Mouse (Mus musculus) kidney, embryonic 14.5 days (tissue): ENCODE results near the gene Emx2. TPM values are rescaled to one million over a fixed set of nuclear protein-coding genes. Genes with fewer than 3 reads are reported as not detected.
A peak's percentile ranks its signal among the peaks of the same experiment; 100 is the strongest.

Experiments used
- ATAC-seq: fragments of 200-750 bp; cut with Nextera tagmentation; 2 replicates; pipeline ENCODE4 v1.8.0; 2017; ENCODE audit warnings: moderate number of reproducible peaks, mild to moderate bottlenecking, moderate TSS enrichment, moderate library complexity; ENCODE audit not compliant: low FRiP score, low TSS enrichment
- H3K27ac ChIP-seq: fragments of 300-500 bp; sonication (generic); 2 replicates; pipeline ENCODE4 v1.5.1; 2014; ENCODE audit warnings: low read depth, mild to moderate bottlenecking, low read length, moderate library complexity, mixed read lengths
- H3K27me3 ChIP-seq: fragments of 300-500 bp; sonication (generic); 2 replicates; pipeline ENCODE4 v1.6.1; 2014; ENCODE audit warnings: mild to moderate bottlenecking, low read length; ENCODE audit not compliant: control insufficient read depth, insufficient read depth
- H3K36me3 ChIP-seq: fragments of 300-500 bp; sonication (generic); 2 replicates; pipeline ENCODE4 v1.6.1; 2014; ENCODE audit warnings: low read length, mixed read lengths; ENCODE audit not compliant: control insufficient read depth, insufficient read depth
- H3K4me1 ChIP-seq: fragments of 300-500 bp; sonication (generic); 2 replicates; pipeline ENCODE4 v1.6.1; 2014; ENCODE audit warnings: low read length, mixed read lengths; ENCODE audit not compliant: control insufficient read depth, insufficient read depth
- H3K4me2 ChIP-seq: fragments of 300-500 bp; sonication (generic); replicated peaks from 2 replicates; pipeline ENCODE4 v1.6.1; 2014; ENCODE audit warnings: low read depth, mild to moderate bottlenecking, low read length
- H3K4me3 ChIP-seq: fragments of 300-500 bp; sonication (generic); 2 replicates; pipeline ENCODE4 v1.5.1; 2014; ENCODE audit warnings: mild to moderate bottlenecking, low read length
- H3K9ac ChIP-seq: fragments of 300-500 bp; sonication (generic); 2 replicates; pipeline ENCODE4 v1.6.1; 2014; ENCODE audit warnings: low read depth, mild to moderate bottlenecking, low read length, moderate library complexity
- H3K9me3 ChIP-seq: fragments of 300-500 bp; sonication (generic); 2 replicates; pipeline ENCODE4 v1.6.1; 2016; ENCODE audit warnings: low read length; ENCODE audit not compliant: control insufficient read depth
- WGBS: fragments of 180-500 bp; shearing (Covaris S2); extraction: QIAGEN DNeasy Blood & Tissue Kit; methylation state at CpG from one replicate; pipeline ENCODE4 v1.1.7; 2014; 5-methylcytosine and 5-hydroxymethylcytosine counted together
- polyA plus RNA-seq: library from polyadenylated mRNA; unstranded; fragments of >200 nt; fragmentation: Nextera tagmentation; extraction: Ambion mirVana; gene quantifications from 2 replicates; pipeline ENCODE4 v1.2.1, GENCODE M21; 2014

Gene Emx2
- polyA plus RNA-seq = 40.5 and 43.6 TPM in 2 replicates

GRCm38 (mm10) chr19:59457951-59458742 is at the start of gene Emx2:
TSS of gene Emx2 (plus strand) at chr19:59458372.
- under 1% methylated on average over 55 of the region's 58 CpGs for WGBS
- Histone ChIP-seq H3K4me2 (peak within 1 kb of the TSS; percentile 50), H3K9me3 (no peaks in the 10 kb centered on the region), H3K36me3 (no peaks in the 10 kb centered on the region), H3K27ac (peak within 1 kb of the TSS; percentile 98), H3K9ac (peak within 1 kb of the TSS; percentile 67), H3K27me3 (peaks cover 77% of the 10 kb centered on the region), H3K4me1 (0 out of 2 replicates have a peak, but pooled peaks cover 4% of the 10 kb centered on the region), H3K4me3 (peak within 1 kb of the TSS; percentile 46)
- ATAC-seq = peak; percentile 75

- ATAC-seq = no peak
- Histone ChIP-seq H3K4me1 (peaks cover 4% of the 10 kb centered on the region; the same call in 1 of the 2 replicates), H3K9me3 (no peaks in the 10 kb centered on the region), H3K4me2 (no peak overlapping the region), H3K27me3 (no peaks in the 10 kb centered on the region), H3K36me3 (no peaks in the 10 kb centered on the region), H3K27ac (no peak overlapping the region), H3K4me3 (no peak overlapping the region), H3K9ac (no peak overlapping the region)
- whole genome bisulfite sequencing = 60% methylated on average over 5 of the region's 5 CpGs
Measured at GRCm38 (mm10) chr19:59414128-59414527, 44.0 kb upstream of the Emx2 start.

- H3K4me3 ChIP-seq = no peak overlapping the region
- WGBS = 2% methylated on average over 15 of the region's 15 CpGs
- 0 out of 2 replicates have a peak overlapping the region, but pooled peaks have one; percentile 4 for H3K4me2 ChIP-seq
- H3K36me3 ChIP-seq = no peaks in the 10 kb centered on the region
- no peak overlapping the region for H3K9ac ChIP-seq
- ATAC-seq = no peak; the same call in 1 of the 2 replicates
- no peaks in the 10 kb centered on the region for H3K27me3 ChIP-seq
- no peaks in the 10 kb centered on the region for H3K9me3 ChIP-seq
- peaks cover 4% of the 10 kb centered on the region; the same call in 1 of the 2 replicates for H3K4me1 ChIP-seq
- no peak overlapping the region for H3K27ac ChIP-seq
Measured at GRCm38 (mm10) chr19:59418024-59418423, 40.1 kb upstream of the Emx2 start.

- 65% methylated on average over 6 of the region's 6 CpGs for WGBS
- H3K27me3 ChIP-seq = no peaks in the 10 kb centered on the region
- no peaks in the 10 kb centered on the region for H3K9me3 ChIP-seq
- H3K4me1 ChIP-seq = peaks cover 5% of the 10 kb centered on the region; the same call in 1 of the 2 replicates
- no peak overlapping the region for H3K4me2 ChIP-seq
- no peak overlapping the region for H3K9ac ChIP-seq
- no peaks in the 10 kb centered on the region for H3K36me3 ChIP-seq
- no peak for ATAC-seq
- H3K27ac ChIP-seq = no peak overlapping the region
- H3K4me3 ChIP-seq = no peak overlapping the region
Measured at GRCm38 (mm10) chr19:59418671-59419070, 39.5 kb upstream of the Emx2 start.

- Histone ChIP-seq H3K4me2 (peak overlapping the region; percentile 31), H3K27ac (no peak overlapping the region), H3K4me3 (no peak overlapping the region), H3K27me3 (no peaks in the 10 kb centered on the region), H3K9me3 (no peaks in the 10 kb centered on the region), H3K9ac (0 out of 2 replicates have a peak overlapping the region, but pooled peaks have one; percentile 12), H3K36me3 (no peaks in the 10 kb centered on the region), H3K4me1 (peaks cover 8% of the 10 kb centered on the region; the same call in 1 of the 2 replicates)
- 10% methylated on average over 8 of the region's 8 CpGs for WGBS
- ATAC-seq = no peak
Measured at GRCm38 (mm10) chr19:59422393-59422792, 35.8 kb upstream of the Emx2 start.

- 33% methylated on average over 6 of the region's 6 CpGs for WGBS
- ATAC-seq = no peak
- H3K4me3 ChIP-seq = no peak overlapping the region
- no peak overlapping the region for H3K4me2 ChIP-seq
- peaks cover 7% of the 10 kb centered on the region for H3K9me3 ChIP-seq
- no peak overlapping the region for H3K9ac ChIP-seq
- 0 out of 2 replicates have a peak, but pooled peaks cover 4% of the 10 kb centered on the region for H3K4me1 ChIP-seq
- no peaks in the 10 kb centered on the region for H3K36me3 ChIP-seq
- no peak overlapping the region for H3K27ac ChIP-seq
- H3K27me3 ChIP-seq = no peaks in the 10 kb centered on the region
Measured at GRCm38 (mm10) chr19:59423685-59424084, 34.5 kb upstream of the Emx2 start.

GRCm38 (mm10) chr19:59424975-59425374 is 33.2 kb upstream of the Emx2 start:
- H3K27me3 ChIP-seq = no peaks in the 10 kb centered on the region
- no peak overlapping the region for H3K9ac ChIP-seq
- 0 out of 2 replicates have a peak, but pooled peaks cover 4% of the 10 kb centered on the region for H3K4me1 ChIP-seq
- H3K36me3 ChIP-seq = no peaks in the 10 kb centered on the region
- H3K9me3 ChIP-seq = peaks cover 7% of the 10 kb centered on the region
- H3K4me3 ChIP-seq = no peak overlapping the region
- 92% methylated on average over 7 of the region's 7 CpGs for WGBS
- H3K27ac ChIP-seq = no peak overlapping the region
- no peak for ATAC-seq
- H3K4me2 ChIP-seq = no peak overlapping the region

GRCm38 (mm10) chr19:59432286-59432685 is 25.9 kb upstream of the Emx2 start:
- 29% methylated on average over 6 of the region's 6 CpGs for WGBS
- H3K27me3 ChIP-seq = peaks cover 3% of the 10 kb centered on the region; the same call in 1 of the 2 replicates
- ATAC-seq = peak; percentile 28; the same call in 1 of the 2 replicates
- H3K36me3 ChIP-seq = no peaks in the 10 kb centered on the region
- peaks cover 7% of the 10 kb centered on the region for H3K9me3 ChIP-seq
- H3K27ac ChIP-seq = no peak overlapping the region
- H3K4me2 ChIP-seq = no peak overlapping the region
- H3K9ac ChIP-seq = no peak overlapping the region
- H3K4me3 ChIP-seq = no peak overlapping the region
- no peaks in the 10 kb centered on the region for H3K4me1 ChIP-seq

GRCm38 (mm10) chr19:59450561-59451135 is 7.5 kb upstream of the Emx2 start:
- WGBS = 7% methylated on average over 14 of the region's 14 CpGs
- H3K36me3 ChIP-seq = no peaks in the 10 kb centered on the region
- peak overlapping the region; percentile 25; the same call in 1 of the 2 replicates for H3K4me3 ChIP-seq

More at GRCm38 (mm10) chr19:59450561-59451135, 7.5 kb upstream of the Emx2 start:
- Histone ChIP-seq H3K27me3 (peaks cover 77% of the 10 kb centered on the region), H3K4me2 (peak overlapping the region; percentile 39), H3K9ac (peak overlapping the region; percentile 31; the same call in 1 of the 2 replicates), H3K4me1 (peaks cover 12% of the 10 kb centered on the region; the same call in 1 of the 2 replicates), H3K9me3 (no peaks in the 10 kb centered on the region), H3K27ac (no peak overlapping the region)
- ATAC-seq = no peak
